Mouse (Mus musculus) Patski (cell line): ENCODE measurements at regions not wholly inside any gene's neighbourhood (a gene's known extent, or its start where the extent isn't known, plus 50 kb on each side); places are given as distances from the start of the nearest gene placed in this dataset.
A peak's percentile ranks its signal among the peaks of the same experiment; 100 is the strongest.

ENCODE experiments used
- ATAC-seq: fragments of 100-300 bp; one replicate; pipeline ENCODE4 v1.8.0; 2021
- CTCF ChIA-PET: fragments of 350-600 bp; sonication (Branson Sonifier 250); formaldehyde crosslinking; loops from one replicate; lab custom pipeline; 2022; ENCODE audit warnings: inconsistent platforms; lab: Charles Lee
- POLR2A ChIA-PET: fragments of 350-600 bp; sonication (Branson Sonifier 250); formaldehyde crosslinking; loops from one replicate; lab custom pipeline; 2022; ENCODE audit warnings: antibody characterized with exemption, inconsistent platforms; lab: Charles Lee
- DNase-seq: peaks from one replicate; pipeline ENCODE4 v3.0.0-alpha.2; 2011; ENCODE audit warnings: low read depth, low spot score
- H3K27me3 ChIP-seq: fragments of 371-371 bp; one replicate; pipeline ENCODE4 v1.5.1; 2021
- CTCF ChIP-seq: fragments of 100-300 bp; IDR thresholded peaks from one replicate; pipeline ENCODE4 v1.5.1; 2021
- in situ Hi-C: fragments of 300-500 bp; cut with MboI; formaldehyde crosslinking; loops from 3 replicates; pipeline ENCODE4 v1.11.1; 2018; ENCODE audit warnings: low pct_unique_long_range_greater_than_20kb, mixed read lengths

GRCm38 (mm10) chr3:83676147-83676546 is 90.0 kb upstream of the Sfrp2 start:
- TF ChIP-seq CTCF, result no peak
- H3K27me3 ChIP-seq, result peaks cover 50% of the 10 kb centered on the region
- ATAC-seq (no peak), DNase-seq (no peak)
- in situ Hi-C loops, result no loop called here
- CTCF ChIA-PET, result no interaction called here
- POLR2A ChIA-PET, result no interaction called here

- DNase-seq (no peak), ATAC-seq (no peak)
- ChIA-PET POLR2A (no interaction called here), CTCF (interaction anchor here (0.9 kb wide), 2 partner anchors 19 to 54 kb away, joined by 3 read pairs; no protein-coding TSS in a partner anchor)
- in situ Hi-C loops, result no loop called here
- no peak for TF ChIP-seq CTCF
- peaks cover 40% of the 10 kb centered on the region for H3K27me3 ChIP-seq
These were observed 79.5 kb upstream of the Sfrp2 start for GRCm38 (mm10) chr3:83686611-83687010.

- no peak for TF ChIP-seq CTCF
- ChIA-PET CTCF (interaction anchor here (0.9 kb wide), 1 partner anchor 20 kb away, joined by 3 read pairs; no protein-coding TSS in a partner anchor), POLR2A (interaction anchor here (0.7 kb wide), 2 partner anchors 22 to 159 kb away, joined by 4 to 8 read pairs; no protein-coding TSS in a partner anchor)
- in situ Hi-C loops, result no loop called here
- peaks cover 44% of the 10 kb centered on the region for H3K27me3 ChIP-seq
- DNase-seq, result no peak
- no peak for ATAC-seq
These were observed 78.6 kb upstream of the Sfrp2 start for GRCm38 (mm10) chr3:83687503-83687902.

- in situ Hi-C loops, result no loop called here
- CTCF ChIA-PET, result no interaction called here
- POLR2A ChIA-PET, result no interaction called here
- DNase-seq, result no peak
- ATAC-seq, result no peak
- no peak for TF ChIP-seq CTCF
- H3K27me3 ChIP-seq, result peaks cover 40% of the 10 kb centered on the region
These were observed 76.8 kb upstream of the Sfrp2 start for GRCm38 (mm10) chr3:83689068-83689976.

GRCm38 (mm10) chr3:83694505-83694904 is 71.6 kb upstream of the Sfrp2 start:
- POLR2A ChIA-PET, result no interaction called here
- in situ Hi-C loops, result no loop called here
- no peak for TF ChIP-seq CTCF
- H3K27me3 ChIP-seq, result peaks cover 52% of the 10 kb centered on the region
- DNase-seq (no peak), ATAC-seq (no peak)
- CTCF ChIA-PET, result no interaction called here

GRCm38 (mm10) chr3:83699751-83700150 is 66.4 kb upstream of the Sfrp2 start:
- TF ChIP-seq CTCF, result no peak
- ChIA-PET CTCF (interaction anchor here (1.2 to 2.3 kb wide), 5 partner anchors 9 to 414 kb away, joined by 3 to 11 read pairs (median 6); no protein-coding TSS in a partner anchor), POLR2A (no interaction called here)
- DNase-seq, result no peak
- H3K27me3 ChIP-seq, result peaks cover 30% of the 10 kb centered on the region
- peak; percentile 65 for ATAC-seq
- in situ Hi-C loops, result loop anchor here (5.0 to 10.0 kb wide), 3 partner anchors 202 to 397 kb away; no protein-coding TSS in a partner anchor

GRCm38 (mm10) chr3:83701075-83701474 is 65.0 kb upstream of the Sfrp2 start:
- peak; percentile 47 for ATAC-seq
- in situ Hi-C loops, result loop anchor here (5.0 to 10.0 kb wide), 3 partner anchors 204 to 399 kb away; no protein-coding TSS in a partner anchor
- CTCF ChIA-PET, result interaction anchor here (0.6 to 2.3 kb wide), 11 partner anchors 9 to 415 kb away, joined by 3 to 11 read pairs (median 4); no protein-coding TSS in a partner anchor
- DNase-seq, result no peak
- TF ChIP-seq CTCF, result peak; percentile 95
- H3K27me3 ChIP-seq, result peaks cover 28% of the 10 kb centered on the region
- POLR2A ChIA-PET, result no interaction called here

GRCm38 (mm10) chr3:83704559-83704958 is 61.6 kb upstream of the Sfrp2 start:
- ChIA-PET POLR2A (interaction anchor here (0.7 kb wide), 1 partner anchor 10 kb away, joined by 3 read pairs; no protein-coding TSS in a partner anchor), CTCF (interaction anchor here (1.3 kb wide), 1 partner anchor 418 kb away, joined by 4 read pairs; no protein-coding TSS in a partner anchor)
- no peak for DNase-seq
- TF ChIP-seq CTCF, result no peak
- no peak for ATAC-seq
- in situ Hi-C loops, result loop anchor here (5.0 to 10.0 kb wide), 3 partner anchors 207 to 402 kb away; no protein-coding TSS in a partner anchor
- peaks cover 25% of the 10 kb centered on the region for H3K27me3 ChIP-seq

GRCm38 (mm10) chr3:83705253-83705652 is 60.9 kb upstream of the Sfrp2 start:
- H3K27me3 ChIP-seq, result peaks cover 31% of the 10 kb centered on the region
- in situ Hi-C loops, result loop anchor here (10.0 kb wide), 1 partner anchor 300 kb away; no protein-coding TSS in a partner anchor
- POLR2A ChIA-PET, result interaction anchor here (0.7 kb wide), 1 partner anchor 10 kb away, joined by 3 read pairs; no protein-coding TSS in a partner anchor
- CTCF ChIA-PET, result no interaction called here
- DNase-seq, result no peak
- no peak for ATAC-seq
- no peak for TF ChIP-seq CTCF

- DNase-seq, result no peak
- in situ Hi-C loops, result loop anchor here (10.0 kb wide), 1 partner anchor 302 kb away; no protein-coding TSS in a partner anchor
- POLR2A ChIA-PET, result interaction anchor here (0.7 kb wide), 1 partner anchor 462 kb away, joined by 3 read pairs; no protein-coding TSS in a partner anchor
These were observed 59.4 kb upstream of the Sfrp2 start for GRCm38 (mm10) chr3:83706531-83707243.

More at GRCm38 (mm10) chr3:83706531-83707243, 59.4 kb upstream of the Sfrp2 start:
- ATAC-seq, result no peak
- TF ChIP-seq CTCF, result peak; percentile 38
- peaks cover 38% of the 10 kb centered on the region for H3K27me3 ChIP-seq
- CTCF ChIA-PET, result interaction anchor here (1.0 kb wide), 1 partner anchor 25 kb away, joined by 3 read pairs; no protein-coding TSS in a partner anchor
